ENCODE assay signal across 9 mouse cellular contexts in the genomic region with DNA sequence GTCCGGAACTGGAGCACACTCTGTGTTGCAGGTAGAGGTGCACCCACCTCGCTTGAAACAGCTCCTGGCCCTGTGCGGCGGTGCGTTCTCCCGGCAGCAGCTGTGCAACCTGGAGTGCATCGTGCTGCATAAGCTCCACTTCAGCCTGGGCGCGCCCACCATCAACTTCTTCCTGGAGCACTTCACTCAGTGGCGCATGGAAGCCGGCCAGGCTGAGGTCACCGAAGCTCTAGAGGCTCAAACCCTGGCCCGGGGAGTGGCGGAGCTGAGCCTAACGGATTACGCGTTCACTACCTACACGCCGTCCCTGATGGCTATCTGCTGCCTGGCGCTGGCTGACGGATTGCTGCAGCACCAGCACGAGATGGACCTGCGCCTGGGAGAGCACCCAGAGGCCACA. TPM values are rescaled to one million over a fixed set of nuclear protein-coding genes. Genes with fewer than 3 reads are reported as not detected.
DNase-seq lines count a peak whose midpoint lies in the region; ATAC-seq and TF ChIP-seq lines count a peak whose summit lies in the region.
"Had no signal": no experiment of that assay in that cellular context is flagged by ENCODE, and none has a peak within 500 bp of the region (broad histone marks: within the 10 kb centered on the region; RNA-seq: fewer than 3 reads in every experiment).

No protein-coding gene starts in this region.

- H3K4me2 ChIP-seq in heart, embryonic 15.5 days: peak overlapping the region; percentile 100
- H3K4me2 ChIP-seq in lung, postnatal 0 days (replicated peaks; ENCODE audit: low read depth, low read length): peak overlapping the region; percentile 83

- no peak overlapping the region for H3K27ac ChIP-seq in heart, embryonic 15.5 days
- no peak overlapping the region for H3K27ac ChIP-seq in lung, postnatal 0 days (ENCODE audit: low read length)
- H3K27ac ChIP-seq: liver, embryonic 14.5 days had no signal

- peak; percentile 5 for DNase-seq in adrenal gland, postnatal 25 days
- no peak for DNase-seq in adrenal gland, postnatal 10 days
- DNase-seq in lung, postnatal 0 days (ENCODE audit: low spot score): peak; percentile 83
- no peak for DNase-seq in frontal cortex, postnatal 10 days (ENCODE audit: low spot score in 2 of 2)
- DNase-seq in cerebellum, postnatal 14 days: no peak

- ATAC-seq in heart, embryonic 15.5 days (replicated peaks; ENCODE audit: insufficient number of reproducible peaks, insufficient read depth, low FRiP score, low read depth): no peak
- ATAC-seq in lung, postnatal 0 days: peak; percentile 18
- ATAC-seq in inflammation-experienced regulatory T-cells, adult 6 months: no peak

- H3K9ac ChIP-seq in heart, embryonic 15.5 days: no peak overlapping the region
- H3K9ac ChIP-seq in lung, postnatal 0 days (replicated peaks; ENCODE audit: low read depth): no peak overlapping the region
- H3K9ac ChIP-seq: liver, embryonic 14.5 days had no signal

- H3K27me3 ChIP-seq in E14TG2a.4 (ENCODE audit: insufficient read depth, low read length): peaks cover 77% of the 10 kb centered on the region
- peaks cover 87% of the 10 kb centered on the region for H3K27me3 ChIP-seq in heart, embryonic 15.5 days
- peaks cover 59% of the 10 kb centered on the region for H3K27me3 ChIP-seq in lung, postnatal 0 days (replicated peaks; ENCODE audit: insufficient read depth, low read length)

- no peaks in the 10 kb centered on the region for H3K36me3 ChIP-seq in E14TG2a.4 (ENCODE audit: insufficient read depth, low read length)
- no peaks in the 10 kb centered on the region for H3K36me3 ChIP-seq in heart, embryonic 15.5 days
- no peaks in the 10 kb centered on the region for H3K36me3 ChIP-seq in lung, postnatal 0 days (ENCODE audit: insufficient read depth, low read length)

- peaks cover 60% of the 10 kb centered on the region for H3K4me1 ChIP-seq in E14TG2a.4 (replicated peaks; ENCODE audit: low read depth, low read length)
- H3K4me1 ChIP-seq in heart, embryonic 15.5 days (replicated peaks): peaks cover 52% of the 10 kb centered on the region
- H3K4me1 ChIP-seq in lung, postnatal 0 days (ENCODE audit: insufficient read depth, low read depth, low read length): peaks cover 30% of the 10 kb centered on the region

- peak overlapping the region; percentile 86 for H3K4me3 ChIP-seq in E14TG2a.4 (replicated peaks; ENCODE audit: low read length)
- H3K4me3 ChIP-seq in heart, embryonic 15.5 days: peak overlapping the region; percentile 66
- H3K4me3 ChIP-seq in lung, postnatal 0 days (ENCODE audit: low read depth, low read length): peak overlapping the region; percentile 42; the same call in 1 of the 2 replicates

- no peak for TF ChIP-seq EP300 in lung, postnatal 0 days (IDR thresholded peaks at IDR 0.05)

- no peak for TF ChIP-seq CTCF in E14TG2a.4 (conservative IDR thresholded peaks at IDR 0.05; ENCODE audit: low read length)
- no peak for TF ChIP-seq CTCF in lung, postnatal 0 days (IDR thresholded peaks at IDR 0.05)

- H3K9me3 ChIP-seq in E14TG2a.4 (ENCODE audit: low read length): no peaks in the 10 kb centered on the region
- H3K9me3 ChIP-seq in heart, embryonic 15.5 days (replicated peaks): no peaks in the 10 kb centered on the region
- H3K9me3 ChIP-seq in lung, postnatal 0 days (ENCODE audit: low read length): no peaks in the 10 kb centered on the region

- under 1% methylated on average over 23 of the region's 23 CpGs for WGBS in heart, embryonic 15.5 days
- 1% methylated on average over 23 of the region's 23 CpGs for WGBS in lung, postnatal 0 days

RNA-seq across cellular contexts. Expression of gene Ccno, which starts 1.9 kb away (rescaled TPM):
- 0.33 and 0.67 TPM in 2 replicates for total RNA-seq in adrenal gland, postnatal 25 days (2021)
- 1 to 10 TPM in 1 of 2 experiments, under 1 TPM in 1; 0.30 to 1.2 TPM for total RNA-seq in adrenal gland, postnatal 10 days (2021)
- polyA plus RNA-seq in heart, embryonic 15.5 days (2015; fragmentation: Nextera tagmentation; extraction: Ambion mirVana): 0.78 and 1.4 TPM in 2 replicates
- 6.0 and 6.2 TPM in 2 replicates for polyA plus RNA-seq in lung, postnatal 0 days (2015; fragmentation: Nextera tagmentation; extraction: Ambion mirVana)
- not detected for polyA plus RNA-seq in inflammation-experienced regulatory T-cells, adult 6 months (2017; shearing (Covaris generic))

RNA-seq across cellular contexts. Expression of gene Mcidas, which starts 4.1 kb away (rescaled TPM):
- total RNA-seq in adrenal gland, postnatal 25 days (2021): not detected in 2 replicates
- total RNA-seq in adrenal gland, postnatal 10 days (2021): not detected
- 0.21 and 0.77 TPM in 2 replicates for polyA plus RNA-seq in heart, embryonic 15.5 days (2015; fragmentation: Nextera tagmentation; extraction: Ambion mirVana)
- polyA plus RNA-seq in lung, postnatal 0 days (2015; fragmentation: Nextera tagmentation; extraction: Ambion mirVana): 1.1 and 1.5 TPM in 2 replicates
- not detected for polyA plus RNA-seq in inflammation-experienced regulatory T-cells, adult 6 months (2017; shearing (Covaris generic))
- polyA plus RNA-seq: liver, embryonic 14.5 days had no signal

RNA-seq across cellular contexts. Expression of gene Cdc20b, which starts 45.4 kb away (rescaled TPM):
- total RNA-seq in adrenal gland, postnatal 25 days (2021): not detected in 2 replicates
- not detected for total RNA-seq in adrenal gland, postnatal 10 days (2021)
- 0.14 and 0.79 TPM in 2 replicates for polyA plus RNA-seq in heart, embryonic 15.5 days (2015; fragmentation: Nextera tagmentation; extraction: Ambion mirVana)
- polyA plus RNA-seq in lung, postnatal 0 days (2015; fragmentation: Nextera tagmentation; extraction: Ambion mirVana): 0.47 and 0.73 TPM in 2 replicates
- polyA plus RNA-seq in inflammation-experienced regulatory T-cells, adult 6 months (2017; shearing (Covaris generic)): not detected

RNA-seq across cellular contexts. Expression of gene Gpx8, which starts 56.7 kb away (rescaled TPM):
- 86.0 and 96.8 TPM in 2 replicates for total RNA-seq in adrenal gland, postnatal 25 days (2021)
- total RNA-seq in adrenal gland, postnatal 10 days (2021): 10 to 100 TPM; 66.0 to 77.3 TPM
- polyA plus RNA-seq in heart, embryonic 15.5 days (2015; fragmentation: Nextera tagmentation; extraction: Ambion mirVana): 115 and 118 TPM in 2 replicates
- 132 and 135 TPM in 2 replicates for polyA plus RNA-seq in lung, postnatal 0 days (2015; fragmentation: Nextera tagmentation; extraction: Ambion mirVana)
- polyA plus RNA-seq in inflammation-experienced regulatory T-cells, adult 6 months (2017; shearing (Covaris generic)): not detected

Comparison
In these comparisons a context has a peak if more than half of its experiments do, and no peak if none do; other contexts are left out.
1. DNase-seq: peak in adrenal gland, postnatal 25 days (single experiment) and lung, postnatal 0 days (single experiment); none in adrenal gland, postnatal 10 days (single experiment), frontal cortex, postnatal 10 days (0 of 2) and cerebellum, postnatal 14 days (0 of 2).
2. Peak in every context shown above with its lines, with median percentiles within 50 percentile points of each other: H3K4me3 ChIP-seq.